Mouse (Mus musculus) liver, embryonic 14.5 days (tissue): ENCODE measurements around the gene Traf5.

Source experiments
- CTCF ChIP-seq: IDR thresholded peaks from 2 replicates; pipeline ENCODE4 v1.5.1; 2016; ENCODE audit warnings: antibody characterized with exemption, low read depth, control low read depth
- EP300 ChIP-seq: IDR thresholded peaks from 2 replicates; pipeline ENCODE4 v1.6.1; 2016; ENCODE audit warnings: antibody characterized with exemption, low read depth

GRCm38 (mm10) chr1:192090281-192090680, 2.1 kb downstream of the Traf5 start:
- TF ChIP-seq CTCF (no peak), EP300 (no peak)
